In genomic region chr2:137116675-137117320, GRCm38 (mm10) we compare ENCODE assay signal across 9 mouse cellular contexts. TPM values are rescaled to one million over a fixed set of nuclear protein-coding genes. Genes with fewer than 3 reads are reported as not detected.
DNase-seq lines count a peak whose midpoint lies in the region; ATAC-seq and TF ChIP-seq lines count a peak whose summit lies in the region.
"Had no signal": no experiment of that assay in that cellular context is flagged by ENCODE, and none has a peak within 500 bp of the region (broad histone marks: within the 10 kb centered on the region; RNA-seq: fewer than 3 reads in every experiment).

No protein-coding gene starts in this region.

- peaks cover 55% of the 10 kb centered on the region for H3K4me1 ChIP-seq in forebrain, embryonic 10.5 days
- H3K4me1 ChIP-seq in heart, embryonic 15.5 days (replicated peaks), result peaks cover 21% of the 10 kb centered on the region
- peaks cover 4% of the 10 kb centered on the region for H3K4me1 ChIP-seq in liver, adult 2 months (ENCODE audit: control insufficient read depth, insufficient read depth, low read length)

- TF ChIP-seq POLR2A in liver, adult 2 months (IDR thresholded peaks at IDR 0.05; ENCODE audit: extremely low read depth, insufficient read depth, low read length), result peak; percentile 78

- H3K9me3 ChIP-seq in forebrain, embryonic 10.5 days, result no peaks in the 10 kb centered on the region
- no peaks in the 10 kb centered on the region for H3K9me3 ChIP-seq in heart, embryonic 15.5 days (replicated peaks)

- ATAC-seq in heart, embryonic 15.5 days (replicated peaks; ENCODE audit: insufficient number of reproducible peaks, insufficient read depth, low FRiP score, low read depth), result peak; percentile 78

- no peaks in the 10 kb centered on the region for H3K36me3 ChIP-seq in forebrain, embryonic 10.5 days (replicated peaks)
- H3K36me3 ChIP-seq in heart, embryonic 15.5 days, result no peaks in the 10 kb centered on the region
- H3K36me3 ChIP-seq in liver, adult 2 months (ENCODE audit: control insufficient read depth, insufficient read depth, low read length), result no peaks in the 10 kb centered on the region

- TF ChIP-seq CTCF in liver, adult 2 months (IDR thresholded peaks at IDR 0.05; ENCODE audit: low read depth, low read length), result no peak

- H3K4me2 ChIP-seq in heart, embryonic 15.5 days, result peak overlapping the region; percentile 93

- H3K79me2 ChIP-seq in liver, adult 2 months (ENCODE audit: control insufficient read depth, insufficient read depth, low read length), result no peaks in the 10 kb centered on the region

- DNase-seq in 3T3-L1 (ENCODE audit: low read depth, low spot score), result peak; percentile 94
- peak; percentile 66 for DNase-seq in brain, embryonic 18.5 days (ENCODE audit: low read depth, low spot score)
- peak; percentile 95 for DNase-seq in forebrain, embryonic 10.5 days (ENCODE audit: extremely low spot score, low spot score)
- DNase-seq in kidney, postnatal 10 days, result peak; percentile 97
- peak; percentile 87 for DNase-seq in liver, adult 2 months (ENCODE audit: extremely low read depth, low read depth, low spot score)
- peak; percentile 33 to 74 for DNase-seq in monocyte, adult 2 months (ENCODE audit: low read depth in 1 of 2, low spot score in 2 of 2)
- DNase-seq in spleen, postnatal 10 days (ENCODE audit: low spot score in 2 of 2), result peak; percentile 41 to 77

- peak overlapping the region; percentile 79 for H3K9ac ChIP-seq in heart, embryonic 15.5 days
- peak overlapping the region; percentile 92 for H3K9ac ChIP-seq in liver, adult 2 months (ENCODE audit: low read depth, low read length)

- H3K27me3 ChIP-seq in forebrain, embryonic 10.5 days (ENCODE audit: poor library complexity, severe bottlenecking), result peaks cover 39% of the 10 kb centered on the region
- H3K27me3 ChIP-seq in heart, embryonic 15.5 days, result no peaks in the 10 kb centered on the region
- H3K27me3 ChIP-seq in liver, adult 2 months (ENCODE audit: control insufficient read depth, insufficient read depth, low read length), result no peaks in the 10 kb centered on the region
- H3K27me3 ChIP-seq: CH12.LX had no signal

- H3K4me3 ChIP-seq in forebrain, embryonic 10.5 days, result peak overlapping the region; percentile 79
- H3K4me3 ChIP-seq in heart, embryonic 15.5 days, result peak overlapping the region; percentile 64
- H3K4me3 ChIP-seq in liver, adult 2 months (ENCODE audit: insufficient read depth, low read depth, low read length), result peak overlapping the region; percentile 81

- peak overlapping the region; percentile 97 for H3K27ac ChIP-seq in forebrain, embryonic 10.5 days
- H3K27ac ChIP-seq in heart, embryonic 15.5 days, result peak overlapping the region; percentile 99
- peak overlapping the region; percentile 97 for H3K27ac ChIP-seq in liver, adult 2 months (replicated peaks; ENCODE audit: insufficient read depth, low read depth, low read length)

- under 1% methylated on average over 61 of the region's 61 CpGs for WGBS in forebrain, embryonic 10.5 days
- WGBS in heart, embryonic 15.5 days, result under 1% methylated on average over 61 of the region's 61 CpGs
- WGBS in liver, adult 2 months, result under 1% methylated on average over 61 of the region's 61 CpGs

RNA-seq across cellular contexts. Expression of gene Jag1, which starts 0.4 kb away (rescaled TPM):
- 18.9 and 20.4 TPM in 2 replicates for polyA plus RNA-seq in forebrain, embryonic 10.5 days (2016; fragmentation: Nextera tagmentation; extraction: Ambion mirVana)
- 11.8 and 16.5 TPM in 2 replicates for polyA plus RNA-seq in heart, embryonic 15.5 days (2015; fragmentation: Nextera tagmentation; extraction: Ambion mirVana)
- 2.2 and 3.2 TPM in 2 replicates for total RNA-seq in liver, adult 2 months (2014; rRNA removed)
- polyA plus RNA-seq in liver, adult 2 months (2012; rRNA removed), result 0.58 and 0.84 TPM in 2 replicates
- total RNA-seq: CH12.LX had no signal

Comparison
In these comparisons a context has a peak if more than half of its experiments do, and no peak if none do; other contexts are left out.
1. Peak in every context shown above with its lines: DNase-seq, ATAC-seq, H3K4me3 ChIP-seq and H3K27ac ChIP-seq.